Mouse (Mus musculus): ENCODE measurements at regions not wholly inside any gene's neighbourhood (a gene's known extent, or its start where the extent isn't known, plus 50 kb on each side); places are given as distances from the start of the nearest gene placed in this dataset.

DNA sequence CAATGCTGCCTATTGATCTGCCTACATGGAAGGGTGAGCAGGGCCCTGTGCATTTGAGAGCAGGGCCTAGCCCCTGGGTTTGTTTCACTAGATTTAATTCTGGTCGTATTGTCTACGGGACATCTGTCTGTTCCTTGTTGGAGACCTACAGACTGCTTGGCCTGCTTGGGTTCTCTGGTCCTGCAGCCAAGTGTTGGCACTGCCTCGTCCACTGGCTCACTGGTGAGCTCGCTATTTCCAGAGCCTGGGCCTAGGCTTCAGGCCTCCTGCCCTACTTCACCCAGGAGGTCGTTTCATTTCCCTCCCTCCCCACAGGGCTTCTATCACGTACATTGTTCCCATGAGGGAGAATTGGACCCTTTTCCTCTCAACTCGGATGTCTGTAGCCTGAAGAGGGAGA, 62.2 kb upstream of the Blcap start:
- Histone ChIP-seq H3K4me1 (ENCODE audit: control insufficient read depth, insufficient read depth, low read length) (no peaks in the 10 kb centered on the region), H3K4me3 (ENCODE audit: low read length) (no peak overlapping the region), H3K27me3 (replicated peaks; ENCODE audit: control insufficient read depth, insufficient read depth, low read length) (no peaks in the 10 kb centered on the region), H3K9me3 (ENCODE audit: control insufficient read depth, low read length) (no peaks in the 10 kb centered on the region), H3K27ac (ENCODE audit: low read length) (no peak overlapping the region), H3K4me2 (ENCODE audit: low read depth, low read length) (no peak overlapping the region), H3K36me3 (ENCODE audit: control insufficient read depth, insufficient read depth, low read length) (no peaks in the 10 kb centered on the region), H3K9ac (ENCODE audit: low read depth, low read length) (no peak overlapping the region)
- no peak for ATAC-seq
- 54% methylated on average over 7 of the region's 7 CpGs for WGBS

DNA sequence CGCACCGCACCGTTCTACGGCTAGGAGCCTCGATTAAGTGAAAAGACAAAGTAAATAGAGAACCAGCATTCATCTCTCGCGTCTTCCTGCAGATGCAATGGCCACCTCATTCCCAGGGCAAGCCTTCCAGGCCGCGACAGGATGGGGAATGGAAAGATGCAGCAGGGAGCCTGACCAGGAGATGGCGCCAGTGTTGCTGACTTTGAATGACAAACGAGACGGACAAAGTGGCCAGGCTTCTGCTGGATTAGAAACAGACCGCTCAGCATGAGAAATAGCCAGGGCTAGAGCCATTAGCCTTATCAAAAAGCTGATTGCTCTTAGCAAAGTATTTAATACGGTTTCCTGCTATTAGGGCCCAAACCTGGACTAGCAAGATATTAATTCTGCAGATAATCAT, 64.6 kb upstream of the Blcap start:
- Histone ChIP-seq H3K36me3 (ENCODE audit: control insufficient read depth, insufficient read depth, low read length) (no peaks in the 10 kb centered on the region), H3K27ac (ENCODE audit: low read length) (no peak overlapping the region), H3K4me2 (ENCODE audit: low read depth, low read length) (no peak overlapping the region), H3K4me1 (ENCODE audit: control insufficient read depth, insufficient read depth, low read length) (no peaks in the 10 kb centered on the region), H3K27me3 (replicated peaks; ENCODE audit: control insufficient read depth, insufficient read depth, low read length) (no peaks in the 10 kb centered on the region), H3K9ac (ENCODE audit: low read depth, low read length) (no peak overlapping the region), H3K9me3 (ENCODE audit: control insufficient read depth, low read length) (no peaks in the 10 kb centered on the region), H3K4me3 (ENCODE audit: low read length) (no peak overlapping the region)
- WGBS = 6% methylated on average over 14 of the region's 14 CpGs
- peak; percentile 44; the same call in 1 of the 2 replicates for ATAC-seq

DNA sequence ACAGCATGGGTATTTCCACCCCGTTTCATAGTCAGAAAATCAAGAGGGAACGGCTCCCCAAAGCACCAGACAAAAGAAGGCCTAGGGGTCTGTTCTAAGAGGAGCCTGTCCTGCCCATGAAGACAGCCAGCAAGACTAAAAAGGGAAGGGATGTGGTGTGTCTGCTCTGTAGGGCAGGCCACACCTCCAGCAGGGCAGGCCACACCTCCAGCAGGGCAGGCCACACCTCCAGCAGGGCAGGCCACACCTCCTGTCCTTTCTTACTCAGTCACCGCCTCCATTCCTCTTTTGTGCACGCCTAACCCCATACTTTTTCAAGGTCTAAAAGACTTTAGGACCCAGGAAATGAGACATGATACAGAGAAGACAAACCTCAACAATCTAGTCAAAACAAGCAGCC, 69.8 kb upstream of the Blcap start:
- ATAC-seq = 0 out of 2 replicates have a peak, but pooled peaks have one; percentile 71
- Histone ChIP-seq H3K36me3 (ENCODE audit: control insufficient read depth, insufficient read depth, low read length) (no peaks in the 10 kb centered on the region), H3K27ac (ENCODE audit: low read length) (no peak overlapping the region), H3K4me1 (ENCODE audit: control insufficient read depth, insufficient read depth, low read length) (no peaks in the 10 kb centered on the region), H3K4me3 (ENCODE audit: low read length) (no peak overlapping the region), H3K9me3 (ENCODE audit: control insufficient read depth, low read length) (no peaks in the 10 kb centered on the region), H3K9ac (ENCODE audit: low read depth, low read length) (no peak overlapping the region), H3K27me3 (replicated peaks; ENCODE audit: control insufficient read depth, insufficient read depth, low read length) (no peaks in the 10 kb centered on the region), H3K4me2 (ENCODE audit: low read depth, low read length) (no peak overlapping the region)
- WGBS = 36% methylated on average over 4 of the region's 4 CpGs

DNA sequence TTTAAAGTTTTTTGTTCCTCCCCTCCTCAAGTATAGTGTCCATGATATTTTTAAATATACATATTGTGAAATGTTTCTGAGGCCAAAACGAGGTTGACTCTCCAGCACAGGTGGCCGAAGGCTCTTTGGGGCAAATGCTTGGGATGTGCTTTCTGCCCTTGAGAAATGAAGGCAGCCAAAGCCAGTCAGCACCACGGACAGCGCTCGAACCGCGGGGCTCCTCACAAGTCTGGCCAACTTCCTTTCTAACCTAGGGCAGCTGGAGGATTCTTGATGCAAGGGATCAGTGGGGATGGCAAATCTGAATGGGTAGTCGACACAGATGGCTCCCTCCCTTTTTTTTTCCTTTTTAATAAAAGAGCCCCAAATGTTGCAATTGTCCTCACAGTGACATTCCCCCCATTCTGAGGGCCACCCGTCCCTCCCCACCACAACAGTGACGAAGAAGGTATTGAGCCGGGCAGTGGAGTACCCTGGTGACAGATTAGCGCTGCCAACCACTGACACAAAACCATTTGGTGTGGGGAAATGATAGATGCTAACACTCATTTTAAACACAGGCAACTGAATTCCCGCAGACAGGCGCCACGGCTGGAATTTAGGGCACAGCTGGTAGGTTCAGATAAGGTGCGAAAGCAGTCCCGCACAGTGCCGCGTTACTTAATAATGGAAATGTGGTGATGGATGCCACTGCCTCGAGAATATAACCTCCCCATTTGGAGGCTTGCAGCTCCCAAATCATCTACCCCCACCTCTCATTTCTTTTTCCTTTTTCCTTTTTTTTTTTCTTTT, 73.4 kb upstream of the Ctnnbl1 start:
- 18% methylated on average over 20 of the region's 20 CpGs for WGBS
- H3K4me2 ChIP-seq (ENCODE audit: low read depth, low read length) = no peak overlapping the region
- H3K27ac ChIP-seq (ENCODE audit: low read length) = no peak overlapping the region
- H3K9ac ChIP-seq (ENCODE audit: low read depth, low read length) = no peak overlapping the region
- ATAC-seq = no peak
- no peaks in the 10 kb centered on the region for H3K36me3 ChIP-seq (ENCODE audit: control insufficient read depth, insufficient read depth, low read length)
- no peaks in the 10 kb centered on the region for H3K9me3 ChIP-seq (ENCODE audit: control insufficient read depth, low read length)
- no peaks in the 10 kb centered on the region for H3K4me1 ChIP-seq (ENCODE audit: control insufficient read depth, insufficient read depth, low read length)
- no peaks in the 10 kb centered on the region for H3K27me3 ChIP-seq (replicated peaks; ENCODE audit: control insufficient read depth, insufficient read depth, low read length)
- H3K4me3 ChIP-seq (ENCODE audit: low read length) = no peak overlapping the region

DNA sequence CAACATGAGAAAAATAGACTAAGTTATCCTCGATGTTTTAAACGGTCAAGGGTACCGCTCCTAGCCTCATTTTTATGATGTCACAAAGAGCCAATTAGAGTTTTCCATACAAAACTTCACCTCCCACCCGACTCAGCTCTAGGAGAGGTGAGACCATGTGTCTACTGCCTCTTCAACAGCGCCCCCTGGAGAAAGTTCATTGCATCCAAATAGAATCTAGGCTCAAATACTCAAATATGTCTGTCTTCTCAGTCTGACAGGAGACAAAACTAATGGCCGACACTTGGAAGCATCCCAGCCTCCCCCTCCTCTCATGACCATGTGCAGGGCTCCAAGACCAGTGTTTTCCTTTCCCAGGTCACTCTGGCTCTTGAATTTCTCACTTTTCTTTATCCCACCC, 72.7 kb upstream of the Ctnnbl1 start:
- H3K27ac ChIP-seq (ENCODE audit: low read length) = no peak overlapping the region
- no peak overlapping the region for H3K4me3 ChIP-seq (ENCODE audit: low read length)
- no peak overlapping the region for H3K4me2 ChIP-seq (ENCODE audit: low read depth, low read length)
- no peak for ATAC-seq
- no peak overlapping the region for H3K9ac ChIP-seq (ENCODE audit: low read depth, low read length)
- H3K27me3 ChIP-seq (replicated peaks; ENCODE audit: control insufficient read depth, insufficient read depth, low read length) = no peaks in the 10 kb centered on the region
- 53% methylated on average over 6 of the region's 6 CpGs for WGBS
- H3K9me3 ChIP-seq (ENCODE audit: control insufficient read depth, low read length) = no peaks in the 10 kb centered on the region
- H3K4me1 ChIP-seq (ENCODE audit: control insufficient read depth, insufficient read depth, low read length) = no peaks in the 10 kb centered on the region
- no peaks in the 10 kb centered on the region for H3K36me3 ChIP-seq (ENCODE audit: control insufficient read depth, insufficient read depth, low read length)

DNA sequence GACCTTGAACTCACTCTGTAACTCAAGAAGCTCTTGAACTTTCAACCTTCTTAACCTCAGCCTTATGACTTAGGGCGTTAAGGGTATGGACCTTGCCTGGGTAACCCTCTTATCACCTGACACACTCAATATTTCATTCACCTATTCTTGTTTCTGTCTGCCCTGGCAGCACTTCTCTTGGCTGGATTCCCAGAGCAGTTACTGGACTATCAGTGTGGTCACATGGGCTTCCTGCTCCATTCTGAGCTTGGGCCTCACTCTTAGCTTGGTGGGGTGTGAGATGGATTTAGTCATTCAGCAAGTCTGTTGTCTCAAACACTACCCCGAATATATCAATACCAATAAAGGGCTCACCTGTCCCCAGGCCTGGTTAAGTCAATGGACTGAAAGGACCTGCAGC, 67.0 kb upstream of the Ctnnbl1 start:
- WGBS = 62% methylated on average over 2 of the region's 2 CpGs

DNA sequence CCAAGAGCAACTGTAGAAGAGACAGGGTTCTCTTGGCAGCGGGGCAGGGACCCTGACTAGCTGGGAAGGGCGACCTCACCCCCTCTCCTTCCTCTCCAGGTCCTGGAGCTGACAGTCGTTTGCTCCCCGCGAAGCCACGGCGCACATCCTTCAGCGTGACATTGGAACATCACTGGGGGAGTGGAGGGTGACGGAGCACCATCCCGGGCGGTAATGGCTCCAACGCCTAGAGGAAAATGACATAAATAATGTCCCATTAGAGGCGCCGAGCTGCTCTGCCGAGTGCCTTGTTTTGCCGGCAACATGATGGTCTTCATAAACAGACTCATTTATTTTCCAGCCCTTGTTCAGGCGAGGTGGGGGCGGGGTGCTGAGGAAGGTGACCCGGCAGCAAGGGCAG, 62.3 kb upstream of the Ctnnbl1 start:
- Histone ChIP-seq H3K9ac (ENCODE audit: low read depth, low read length) (no peak overlapping the region), H3K4me2 (ENCODE audit: low read depth, low read length) (no peak overlapping the region), H3K27ac (ENCODE audit: low read length) (no peak overlapping the region), H3K4me1 (ENCODE audit: control insufficient read depth, insufficient read depth, low read length) (no peaks in the 10 kb centered on the region), H3K9me3 (ENCODE audit: control insufficient read depth, low read length) (no peaks in the 10 kb centered on the region), H3K27me3 (replicated peaks; ENCODE audit: control insufficient read depth, insufficient read depth, low read length) (no peaks in the 10 kb centered on the region), H3K4me3 (ENCODE audit: low read length) (no peak overlapping the region), H3K36me3 (ENCODE audit: control insufficient read depth, insufficient read depth, low read length) (no peaks in the 10 kb centered on the region)
- no peak for ATAC-seq
- WGBS = 45% methylated on average over 19 of the region's 19 CpGs

More for the DNA sequence above, 67.0 kb upstream of the Ctnnbl1 start:
- no peak overlapping the region for H3K9ac ChIP-seq (ENCODE audit: low read depth, low read length)
- H3K27me3 ChIP-seq (replicated peaks; ENCODE audit: control insufficient read depth, insufficient read depth, low read length) = no peaks in the 10 kb centered on the region
- H3K9me3 ChIP-seq (ENCODE audit: control insufficient read depth, low read length) = no peaks in the 10 kb centered on the region
- no peak overlapping the region for H3K27ac ChIP-seq (ENCODE audit: low read length)
- no peaks in the 10 kb centered on the region for H3K36me3 ChIP-seq (ENCODE audit: control insufficient read depth, insufficient read depth, low read length)
- H3K4me1 ChIP-seq (ENCODE audit: control insufficient read depth, insufficient read depth, low read length) = no peaks in the 10 kb centered on the region
- no peak for ATAC-seq
- H3K4me2 ChIP-seq (ENCODE audit: low read depth, low read length) = no peak overlapping the region
- H3K4me3 ChIP-seq (ENCODE audit: low read length) = no peak overlapping the region

DNA sequence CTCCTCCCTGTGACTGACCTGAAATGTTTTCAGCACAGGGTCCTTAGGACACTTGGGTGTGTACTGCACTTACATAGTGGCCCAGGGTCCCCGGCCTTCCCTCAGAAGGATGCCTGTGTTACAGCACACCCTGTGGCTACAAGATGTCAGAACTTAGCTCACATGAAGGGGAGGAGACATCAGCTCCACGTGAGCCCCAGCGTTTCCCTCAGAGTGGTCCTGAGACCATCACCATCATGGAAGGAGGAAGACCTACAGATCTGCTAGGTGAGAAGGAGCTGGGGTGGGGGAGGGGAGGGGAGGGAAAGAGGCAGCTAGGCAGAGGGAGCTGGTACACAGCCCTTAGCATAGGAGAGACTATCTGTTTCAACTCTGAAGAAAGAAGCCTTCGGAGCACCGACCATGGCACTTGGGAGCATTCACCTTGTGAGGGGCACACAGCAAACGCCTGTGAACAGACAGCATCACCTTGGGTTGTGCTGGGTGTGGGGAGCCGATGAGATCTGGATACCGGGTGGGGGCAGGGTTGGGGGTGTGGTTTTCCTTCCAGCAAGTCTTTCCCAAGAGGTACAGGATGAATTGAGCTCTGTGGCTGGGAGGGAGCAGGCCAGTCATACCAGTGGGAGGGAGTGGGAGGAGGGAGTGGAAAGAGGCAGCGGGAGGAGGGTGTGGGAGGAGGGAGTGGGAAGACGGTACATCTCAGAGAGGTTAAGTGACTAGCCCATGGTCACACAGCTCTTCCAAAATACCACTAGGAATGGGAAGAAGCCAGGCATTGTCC, 60.6 kb upstream of the Ctnnbl1 start:
- Histone ChIP-seq H3K4me2 (ENCODE audit: low read depth, low read length) (no peak overlapping the region), H3K27me3 (replicated peaks; ENCODE audit: control insufficient read depth, insufficient read depth, low read length) (no peaks in the 10 kb centered on the region), H3K27ac (ENCODE audit: low read length) (no peak overlapping the region), H3K9ac (ENCODE audit: low read depth, low read length) (no peak overlapping the region), H3K36me3 (ENCODE audit: control insufficient read depth, insufficient read depth, low read length) (no peaks in the 10 kb centered on the region), H3K4me3 (ENCODE audit: low read length) (no peak overlapping the region), H3K4me1 (ENCODE audit: control insufficient read depth, insufficient read depth, low read length) (no peaks in the 10 kb centered on the region), H3K9me3 (ENCODE audit: control insufficient read depth, low read length) (no peaks in the 10 kb centered on the region)
- 48% methylated on average over 10 of the region's 10 CpGs for WGBS
- ATAC-seq = no peak

DNA sequence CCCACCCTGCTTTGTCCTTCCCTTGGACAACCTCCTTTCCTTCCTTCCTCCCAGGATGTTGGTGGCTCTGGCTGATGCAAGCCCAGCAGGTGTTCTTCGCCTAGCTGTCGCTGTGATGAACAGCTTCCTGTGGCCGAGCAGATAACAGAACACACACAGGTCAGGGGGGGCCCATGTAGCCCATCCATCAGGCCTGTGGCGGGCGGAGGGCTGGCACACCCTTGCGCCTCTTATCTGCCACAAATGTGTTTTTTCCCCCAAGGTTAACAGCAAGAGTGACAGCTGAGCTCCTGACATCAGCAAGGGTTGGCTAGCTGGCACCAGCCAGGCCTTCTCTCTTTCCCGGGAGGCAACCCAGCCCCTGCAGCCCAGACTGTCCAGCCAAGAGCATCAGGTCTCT, 59.9 kb upstream of the Ctnnbl1 start:
- no peak overlapping the region for H3K4me2 ChIP-seq (ENCODE audit: low read depth, low read length)
- no peak for ATAC-seq
- WGBS = 19% methylated on average over 7 of the region's 7 CpGs
- H3K36me3 ChIP-seq (ENCODE audit: control insufficient read depth, insufficient read depth, low read length) = no peaks in the 10 kb centered on the region
- H3K4me1 ChIP-seq (ENCODE audit: control insufficient read depth, insufficient read depth, low read length) = no peaks in the 10 kb centered on the region
- no peak overlapping the region for H3K9ac ChIP-seq (ENCODE audit: low read depth, low read length)
- H3K4me3 ChIP-seq (ENCODE audit: low read length) = no peak overlapping the region
- no peaks in the 10 kb centered on the region for H3K27me3 ChIP-seq (replicated peaks; ENCODE audit: control insufficient read depth, insufficient read depth, low read length)
- H3K9me3 ChIP-seq (ENCODE audit: control insufficient read depth, low read length) = no peaks in the 10 kb centered on the region
- no peak overlapping the region for H3K27ac ChIP-seq (ENCODE audit: low read length)

Measured in intestine, embryonic 16.5 days (tissue).